Mouse (Mus musculus): ENCODE data around the gene Fras1.

Fras1 gene

DNA sequence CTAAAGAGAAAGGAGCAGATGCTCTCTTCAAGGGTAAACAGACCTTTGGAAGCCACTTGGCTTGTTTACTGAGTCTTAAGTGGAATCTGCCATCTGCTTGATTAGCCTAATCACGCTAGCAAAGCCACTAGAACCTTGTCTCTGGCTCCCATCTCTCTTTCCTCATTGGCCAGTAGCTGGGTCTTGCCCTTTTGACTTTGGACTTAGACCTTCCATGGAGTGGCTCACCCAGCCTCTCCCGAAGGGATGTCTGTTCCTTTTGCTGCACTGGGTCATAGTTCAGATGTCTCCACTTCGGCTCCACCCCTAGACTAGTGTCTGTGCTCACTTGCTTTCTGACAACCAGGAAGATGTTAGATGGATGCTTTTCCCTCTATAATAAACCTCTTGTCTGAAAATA is 28.8 kb downstream of the Fras1 start:
- no peak for DNase-seq (ENCODE audit: low read depth, low spot score)

DNA sequence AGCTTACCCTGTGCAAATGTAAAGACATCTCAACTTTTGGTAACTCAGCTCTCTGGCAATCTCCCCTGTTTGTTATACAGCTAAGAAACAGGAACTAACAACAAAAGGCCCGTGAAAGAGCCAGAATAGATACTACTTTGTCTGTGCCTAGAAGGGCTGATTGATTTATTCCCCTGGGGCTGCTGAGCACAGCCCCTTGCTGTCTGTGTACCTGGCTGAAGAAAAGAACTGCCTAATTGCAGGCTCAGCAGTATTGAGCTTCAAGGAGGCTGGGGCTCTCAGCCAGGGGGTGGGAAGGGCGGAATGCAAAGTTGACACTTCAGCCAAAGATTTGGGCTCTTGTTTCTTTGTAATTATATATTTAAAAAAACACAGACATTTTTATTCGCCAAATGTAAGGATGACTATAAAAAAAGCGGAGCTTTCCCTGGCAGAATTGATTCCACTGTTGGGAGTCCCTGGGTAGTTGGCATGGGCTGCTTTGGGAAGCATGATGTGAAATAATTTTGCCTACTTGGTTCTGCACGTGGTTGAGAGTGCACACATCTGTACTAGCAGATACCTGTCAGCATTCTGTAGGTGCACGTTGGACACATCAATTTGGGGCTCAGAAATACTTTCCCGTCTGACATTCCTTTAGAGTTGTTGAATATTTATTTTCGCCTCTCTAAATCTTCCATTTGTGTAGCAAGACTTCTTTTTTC is 31.5 kb downstream of the Fras1 start:
- DNase-seq (ENCODE audit: low read depth, low spot score): no peak

DNA sequence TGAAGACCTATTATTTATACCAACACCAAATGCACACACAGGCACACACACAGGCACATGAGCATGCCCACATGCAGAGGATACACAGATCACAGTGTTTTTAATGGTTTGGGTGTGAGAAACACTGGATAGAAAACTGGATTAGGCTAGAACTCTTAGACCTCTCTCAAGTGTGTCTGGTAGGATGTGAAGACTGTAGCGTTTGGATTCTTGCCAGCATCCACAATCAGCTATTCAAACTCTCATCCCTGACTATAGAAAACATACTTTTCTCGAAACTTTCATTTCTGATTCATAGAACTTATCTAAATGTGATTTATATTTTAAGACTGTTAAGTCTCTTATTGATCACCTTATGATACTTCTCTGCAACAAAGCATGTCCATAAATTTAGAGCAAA is 34.5 kb downstream of the Fras1 start:
- no peak for DNase-seq (ENCODE audit: low read depth, low spot score)

DNA sequence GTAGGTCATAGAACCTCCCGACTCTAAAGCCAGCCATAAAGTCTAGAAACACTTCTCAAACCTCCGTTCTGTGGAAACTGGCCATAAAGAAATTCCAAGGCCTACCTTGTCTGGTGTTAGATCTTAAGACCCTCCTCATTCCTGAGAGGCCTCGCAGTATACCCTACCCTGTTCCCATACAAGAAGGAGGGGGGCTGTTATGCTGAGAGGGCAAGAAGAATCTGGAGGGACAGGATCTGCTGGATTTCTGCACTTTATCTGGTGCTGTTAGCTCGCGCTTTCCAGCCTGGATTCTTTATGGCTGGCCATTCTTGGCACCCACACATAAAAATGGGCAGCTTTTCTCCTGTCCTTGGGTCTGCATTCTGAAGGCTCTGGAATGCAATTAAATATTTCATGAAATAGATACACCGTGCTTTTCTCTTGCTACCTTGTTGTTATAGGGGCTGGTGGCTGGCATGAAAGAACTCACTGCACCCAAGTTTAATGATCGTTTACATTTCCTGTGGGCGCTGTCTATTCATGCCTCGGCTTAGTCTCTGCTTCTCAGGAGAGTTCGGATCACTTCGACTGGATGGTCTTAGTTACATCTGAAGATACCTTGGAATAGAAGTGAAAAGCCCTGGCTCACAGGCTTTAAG is 39.1 kb downstream of the Fras1 start:
- no peak for DNase-seq (ENCODE audit: low read depth, low spot score)

DNA sequence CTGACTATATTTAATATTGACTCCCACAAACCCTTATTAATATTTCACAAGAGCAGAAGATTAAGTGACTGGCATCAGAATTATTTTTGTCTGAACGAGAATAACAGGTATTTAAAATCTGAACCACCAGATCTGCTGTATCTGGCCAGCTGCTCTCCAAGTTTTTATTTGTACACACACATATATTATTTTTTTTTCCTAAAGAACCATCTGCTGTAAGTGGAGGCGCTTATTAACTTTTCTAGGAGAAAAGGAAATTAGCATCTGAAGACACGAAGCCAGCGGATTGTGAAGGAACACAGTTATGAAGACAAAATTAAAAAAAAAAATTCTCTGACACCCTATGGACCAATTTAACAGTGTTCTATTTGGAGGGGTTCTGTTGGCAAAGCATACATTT is 43.4 kb downstream of the Fras1 start:
- no peak for DNase-seq (ENCODE audit: low read depth, low spot score)

DNA sequence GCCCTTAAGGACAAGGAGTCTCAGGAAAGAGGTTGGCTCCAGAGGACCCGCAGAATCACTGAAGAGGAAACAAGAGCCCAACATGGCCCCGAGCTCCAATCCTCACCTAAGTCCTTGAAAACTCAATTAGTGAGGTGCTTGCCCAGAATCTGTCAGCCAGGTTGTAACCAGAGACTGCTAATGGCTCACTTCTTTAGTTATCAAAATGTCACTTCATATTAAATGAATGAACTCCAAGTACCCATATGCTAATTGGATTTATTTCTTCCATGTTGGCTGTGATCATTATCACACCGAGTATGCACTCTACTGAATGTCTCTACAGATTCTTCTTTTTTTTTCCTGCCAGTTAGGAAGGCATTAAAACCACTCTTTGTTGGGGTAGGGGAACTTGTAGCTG is 47.8 kb downstream of the Fras1 start:
- no peak for DNase-seq (ENCODE audit: low read depth, low spot score)

DNA sequence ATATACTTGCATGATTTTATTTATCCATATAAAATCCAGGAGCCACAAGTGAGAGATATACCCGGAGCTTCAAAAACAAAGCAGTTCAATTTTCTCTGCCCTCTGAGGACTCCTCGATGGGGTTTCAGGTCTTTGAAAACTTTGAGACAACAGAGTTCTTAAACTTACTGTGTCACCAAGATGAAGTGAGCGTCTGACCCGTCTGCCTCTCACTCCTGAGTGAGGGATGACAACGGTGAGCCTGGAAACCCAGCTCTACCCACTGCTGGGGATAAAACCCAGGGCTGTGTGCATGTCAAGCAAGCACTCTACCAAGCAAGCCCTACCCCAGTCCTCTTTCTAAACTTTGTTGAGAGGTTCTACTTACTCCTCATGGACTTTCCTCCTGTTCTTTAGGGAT is 49.0 kb downstream of the Fras1 start:
- DNase-seq (ENCODE audit: low read depth, low spot score): no peak

DNA sequence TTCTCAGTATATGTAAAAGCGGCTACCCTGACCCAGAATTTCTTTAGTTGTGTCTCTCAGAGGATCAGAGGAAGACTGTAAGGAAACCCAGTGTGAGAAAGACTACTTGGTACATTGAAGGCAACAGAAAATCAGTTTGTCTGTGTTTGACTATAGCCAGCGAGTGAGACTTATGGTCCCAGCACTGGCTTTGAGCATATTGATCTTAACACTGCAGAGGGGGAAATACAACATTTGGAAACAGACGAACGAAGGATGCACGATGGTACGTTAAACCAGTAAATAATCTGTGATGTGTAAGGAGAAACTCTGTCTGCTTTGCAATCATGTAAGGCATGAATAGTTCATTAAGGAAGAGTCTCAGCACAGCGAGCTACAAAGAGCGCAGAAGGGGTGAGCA is 51.6 kb downstream of the Fras1 start:
- no peak for DNase-seq (ENCODE audit: low read depth, low spot score)

DNA sequence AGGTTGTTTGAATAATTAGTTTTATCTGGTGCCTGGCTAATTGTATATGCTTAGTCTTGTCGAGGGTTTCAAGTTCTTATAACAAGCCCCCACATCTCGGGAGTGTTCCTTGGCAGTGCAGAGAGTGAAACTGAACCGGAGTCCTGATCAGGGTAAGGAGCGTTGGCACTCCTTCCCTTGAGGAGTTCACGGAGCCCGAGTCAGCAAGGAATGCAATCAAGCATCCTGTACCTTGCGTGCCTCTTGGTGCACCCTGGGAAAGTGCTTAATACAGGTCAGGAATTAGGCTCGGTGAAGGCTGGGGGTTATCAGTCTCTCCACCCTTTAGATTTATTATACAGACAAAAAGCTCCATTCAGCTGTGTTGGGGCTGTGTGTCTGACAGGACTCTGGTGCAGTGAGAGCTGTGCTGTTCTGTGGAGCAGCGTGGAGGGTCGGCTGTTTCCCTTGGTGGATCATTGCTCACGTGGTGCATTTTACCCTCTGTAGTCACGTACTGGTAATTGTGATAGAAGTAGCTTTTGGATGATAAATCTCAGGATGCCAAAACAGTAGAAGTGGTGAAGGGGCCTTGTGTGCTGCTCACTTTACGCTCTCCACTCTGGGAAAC is 55.9 kb downstream of the Fras1 start:
- DNase-seq (ENCODE audit: low read depth, low spot score): no peak

DNA sequence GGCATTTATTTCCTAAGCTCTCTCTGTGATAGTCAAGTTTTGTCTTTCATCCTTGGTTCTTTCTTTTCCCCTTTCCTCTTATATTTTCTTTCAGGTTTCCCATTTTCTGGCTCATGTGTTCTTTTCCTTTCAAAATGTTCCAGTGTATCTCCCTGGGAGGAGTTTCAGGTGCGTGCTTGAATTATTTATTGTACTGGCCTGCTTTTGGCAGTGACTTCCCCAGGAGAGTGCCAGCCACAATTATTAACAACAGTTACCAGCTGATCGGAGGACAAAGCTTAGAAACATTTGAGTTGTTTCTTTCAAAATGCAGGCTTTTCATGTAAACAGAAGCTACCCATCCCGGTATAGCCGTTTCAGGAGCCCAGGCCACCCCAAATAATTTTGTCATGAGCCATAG is 64.1 kb downstream of the Fras1 start:
- DNase-seq (ENCODE audit: low read depth, low spot score): no peak

DNA sequence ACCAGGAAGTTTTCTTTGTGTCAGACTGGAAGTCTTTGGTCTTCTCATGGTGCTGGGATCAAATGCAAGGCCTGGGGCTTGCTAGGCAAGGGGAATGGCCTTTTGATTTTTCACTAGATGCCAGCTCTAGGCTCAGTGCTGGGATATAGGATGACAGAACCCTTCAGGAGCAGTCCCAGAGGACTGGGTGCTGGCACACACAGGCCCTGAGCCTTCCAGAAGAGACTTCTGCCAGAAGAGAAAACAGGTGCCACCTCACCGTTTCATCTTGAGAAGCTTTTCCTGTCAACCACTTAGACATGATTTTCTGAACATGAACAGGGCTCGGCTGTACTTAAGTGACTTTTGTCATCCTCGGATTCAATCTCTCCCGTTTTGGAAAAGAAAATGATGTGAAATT is 66.1 kb downstream of the Fras1 start:
- no peak for DNase-seq (ENCODE audit: low read depth, low spot score)

DNA sequence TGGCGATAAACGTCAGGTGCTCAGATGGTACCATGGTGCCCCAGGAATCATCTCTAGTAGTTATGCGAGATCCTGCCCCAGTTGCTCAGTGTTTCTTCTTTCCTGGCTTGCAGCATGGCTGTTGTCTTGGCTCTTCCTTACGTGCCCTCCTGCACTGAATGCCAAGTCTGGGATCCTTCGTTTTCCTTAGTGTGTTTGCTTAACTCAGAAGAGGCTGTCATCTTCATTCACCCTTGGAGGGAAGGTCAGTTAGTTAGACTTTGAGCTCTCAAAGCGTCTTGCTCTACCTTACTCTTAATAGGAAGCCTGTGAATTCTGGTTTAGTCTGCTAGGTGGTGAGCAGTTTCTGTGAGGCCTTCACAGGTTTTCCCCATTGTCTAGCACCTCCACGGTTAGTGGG is 73.7 kb downstream of the Fras1 start:
- DNase-seq (ENCODE audit: low read depth, low spot score): no peak

DNA sequence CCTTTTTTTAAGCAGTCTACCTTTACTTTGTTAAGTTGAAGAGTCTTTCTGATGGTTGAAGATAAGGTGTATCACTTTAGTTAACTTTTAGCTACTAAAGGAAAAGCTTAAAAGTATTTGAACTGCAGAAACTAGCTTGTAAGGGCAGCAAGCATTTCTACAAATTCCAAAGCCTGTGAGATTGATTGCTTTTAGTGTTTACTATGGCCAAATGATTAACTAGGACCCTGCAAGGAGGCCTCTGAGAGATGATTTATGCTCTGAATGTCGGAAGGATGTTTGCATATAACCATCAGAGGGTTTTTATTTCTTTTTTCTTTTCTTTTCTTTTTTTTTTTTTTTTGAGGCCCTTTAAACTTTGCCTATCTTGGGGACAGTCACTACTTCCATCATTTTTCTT is 78.3 kb downstream of the Fras1 start:
- DNase-seq (ENCODE audit: low read depth, low spot score): no peak

DNA sequence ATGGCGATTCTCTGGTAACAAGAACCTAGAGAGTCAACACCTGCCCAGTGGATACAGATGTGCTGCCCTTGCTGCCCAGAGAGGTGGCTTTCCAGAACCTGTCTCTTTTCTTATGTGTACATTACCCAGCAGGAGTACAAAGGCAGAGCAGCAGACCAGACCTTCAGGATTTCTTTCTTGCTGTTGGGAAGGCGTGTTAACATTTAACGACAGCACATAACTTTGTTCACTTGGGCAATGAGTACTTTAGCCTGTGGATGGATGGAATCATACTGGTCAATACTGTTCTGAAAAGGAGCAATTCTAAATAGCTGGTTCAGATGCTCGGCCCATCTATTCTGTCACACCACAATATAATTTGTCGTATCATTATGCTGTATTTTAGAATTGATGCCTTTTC is 79.6 kb downstream of the Fras1 start:
- no peak for DNase-seq (ENCODE audit: low read depth, low spot score)

DNA sequence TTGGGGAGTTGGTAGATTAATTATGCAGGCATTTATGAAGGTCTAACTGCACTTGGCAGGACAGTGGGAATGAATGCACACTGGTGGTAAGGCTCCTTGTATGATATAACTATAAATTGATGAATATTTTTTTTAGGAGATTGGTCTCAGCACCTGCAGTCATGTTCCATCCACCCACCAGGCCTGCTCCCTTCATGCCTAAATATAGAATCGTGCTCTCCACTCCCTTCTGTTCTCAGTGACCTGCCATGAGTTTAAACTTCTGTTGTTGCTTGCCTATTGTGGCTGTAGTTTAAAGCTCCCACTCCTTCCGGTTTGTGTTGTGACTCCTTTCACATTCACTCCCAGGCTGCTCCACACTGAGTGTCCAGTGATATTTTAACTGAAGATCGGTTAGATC is 80.7 kb downstream of the Fras1 start:
- DNase-seq (ENCODE audit: low read depth, low spot score): no peak

DNA sequence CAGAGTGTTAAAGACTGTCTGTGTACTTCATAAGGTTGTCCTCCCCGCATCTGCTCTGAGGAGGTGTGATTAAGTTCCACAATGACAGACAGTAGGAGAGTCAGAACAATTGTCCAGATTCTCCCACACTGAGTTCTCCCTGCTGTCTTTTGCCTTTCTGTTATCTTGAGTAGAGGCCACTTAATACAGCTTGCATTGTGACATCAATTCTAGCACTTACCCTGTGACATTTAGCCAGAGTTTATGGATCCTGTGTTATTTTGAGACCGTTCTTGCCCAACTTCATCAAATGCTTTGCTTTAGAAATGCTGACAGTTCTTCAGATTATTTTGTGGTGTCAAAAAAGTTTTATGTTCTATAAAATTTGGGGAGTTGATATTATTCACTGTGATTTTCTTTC is 81.5 kb downstream of the Fras1 start:
- DNase-seq (ENCODE audit: low read depth, low spot score): no peak

DNA sequence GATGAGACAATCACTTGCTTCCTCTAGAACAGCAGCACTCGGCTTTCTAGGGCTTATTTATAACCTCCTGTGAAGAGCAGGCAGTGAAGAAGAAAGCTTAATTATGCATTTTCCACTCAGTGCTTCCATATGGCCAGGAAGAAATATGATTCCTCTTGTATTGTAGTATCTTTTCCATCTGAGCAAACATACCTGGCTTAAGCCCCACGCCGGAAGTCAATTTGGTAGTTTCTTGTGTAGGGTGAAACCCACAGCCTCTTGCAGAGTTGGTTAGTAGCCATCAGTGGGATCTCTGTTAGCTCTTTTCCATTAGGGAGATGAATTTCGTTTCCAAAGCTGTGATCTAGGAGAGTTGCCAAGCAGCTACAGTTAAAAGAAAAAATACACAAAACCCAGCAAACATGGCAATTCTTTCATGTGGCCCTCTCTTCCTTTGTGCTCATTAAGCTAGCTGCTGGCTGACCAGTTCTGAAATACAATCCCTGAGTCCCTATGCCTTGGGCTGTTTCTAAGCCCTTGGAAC is 83.7 kb downstream of the Fras1 start:
- no peak for DNase-seq (ENCODE audit: low read depth, low spot score)

DNA sequence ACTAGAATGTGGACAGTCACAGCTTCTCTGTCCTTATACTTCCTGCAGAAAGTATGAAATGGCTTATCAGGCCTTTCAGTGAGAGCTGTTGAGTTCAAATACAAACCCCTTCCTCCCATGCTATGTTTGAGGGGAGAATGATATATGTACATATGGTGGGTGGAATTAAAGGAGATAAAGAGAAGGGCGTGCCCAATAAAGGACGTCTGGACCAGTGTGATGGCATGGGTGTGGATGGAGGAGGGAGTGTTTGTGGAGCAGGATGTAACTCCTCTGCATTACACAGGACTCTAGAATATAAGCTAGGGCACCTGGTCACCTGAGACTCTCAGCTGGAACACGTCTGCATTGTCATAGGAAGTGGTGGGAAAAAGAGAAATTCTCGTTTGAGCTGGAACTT is 85.8 kb downstream of the Fras1 start:
- DNase-seq (ENCODE audit: low read depth, low spot score): no peak

DNA sequence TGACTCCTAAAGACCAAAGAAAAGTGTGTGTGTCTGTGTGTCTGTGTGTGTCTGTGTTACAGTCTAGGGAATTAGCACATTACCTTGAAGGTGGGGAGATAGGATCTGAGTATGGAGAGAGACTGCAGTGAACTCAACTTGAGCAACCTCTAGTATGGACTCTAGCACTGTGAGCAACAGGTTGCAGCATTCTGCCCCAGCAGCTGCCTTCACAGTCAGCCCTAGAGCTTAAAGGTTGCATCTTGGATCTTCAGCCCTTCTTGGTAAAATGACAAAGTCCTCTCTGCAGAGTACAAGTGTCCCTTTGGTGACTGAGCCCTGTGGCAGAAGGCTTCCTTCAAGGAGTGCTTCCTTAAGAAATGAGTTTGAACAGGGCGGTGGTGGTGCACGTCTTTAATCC is 88.4 kb downstream of the Fras1 start:
- no peak for DNase-seq (ENCODE audit: low read depth, low spot score)

DNA sequence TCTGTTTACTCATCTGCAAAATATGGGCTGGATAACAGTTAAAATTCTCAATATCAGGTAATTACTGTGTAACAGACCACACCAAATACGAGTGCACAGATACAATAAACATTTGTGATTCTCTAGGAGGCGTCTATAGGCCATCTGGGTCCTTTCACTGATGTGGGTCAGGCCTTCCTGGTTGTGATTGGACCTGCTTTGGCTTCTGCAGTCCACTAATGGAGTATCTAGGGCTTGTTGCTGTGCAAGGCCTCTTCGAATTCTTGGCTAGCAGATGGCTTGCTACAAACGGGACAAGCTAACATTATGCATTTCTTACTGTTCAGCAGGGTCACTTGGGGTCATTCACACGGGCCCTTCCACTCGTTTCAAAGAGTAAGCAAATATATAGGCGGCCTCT is 92.7 kb downstream of the Fras1 start:
- DNase-seq (ENCODE audit: low read depth, low spot score): no peak

DNA sequence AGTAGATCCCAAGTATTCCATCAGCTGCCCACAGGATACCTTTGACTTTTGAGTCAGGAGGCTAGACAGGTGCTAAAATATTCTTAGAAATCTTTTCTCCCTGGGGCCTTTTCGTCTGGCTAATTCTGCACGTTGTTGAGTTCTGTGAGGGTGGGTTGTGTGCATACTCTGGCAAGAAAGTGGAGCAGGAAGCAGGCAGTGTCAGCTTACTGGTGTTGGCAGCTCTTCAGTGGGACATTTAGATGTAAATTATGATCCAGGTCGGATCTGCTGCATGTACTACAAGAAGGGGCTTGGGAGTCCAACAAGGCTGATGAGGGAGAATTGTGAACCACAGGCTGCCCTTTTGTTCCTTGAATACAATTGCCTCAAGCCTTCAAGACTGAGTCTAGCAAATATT is 98.2 kb downstream of the Fras1 start:
- no peak for DNase-seq (ENCODE audit: low read depth, low spot score)

DNA sequence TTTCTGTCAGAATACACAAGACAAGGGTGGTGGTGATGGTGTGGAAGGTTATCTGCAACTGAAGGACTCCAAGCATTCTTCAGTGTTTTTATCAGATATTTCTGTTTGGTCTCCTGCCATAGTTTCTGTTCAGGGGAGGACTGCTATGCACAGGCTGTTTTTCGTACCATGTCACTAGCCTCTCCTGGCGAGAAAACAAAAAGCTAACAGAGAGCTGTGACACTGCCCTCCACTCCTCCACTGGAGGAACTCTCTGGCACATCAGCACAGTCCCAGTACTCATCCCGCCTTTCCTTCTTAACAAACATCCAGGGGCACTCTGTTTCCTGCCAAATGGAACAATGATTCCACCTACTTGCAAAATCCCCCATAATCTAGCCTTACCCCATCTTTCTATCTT is 101.7 kb downstream of the Fras1 start:
- no peak for DNase-seq (ENCODE audit: low read depth, low spot score)

DNA sequence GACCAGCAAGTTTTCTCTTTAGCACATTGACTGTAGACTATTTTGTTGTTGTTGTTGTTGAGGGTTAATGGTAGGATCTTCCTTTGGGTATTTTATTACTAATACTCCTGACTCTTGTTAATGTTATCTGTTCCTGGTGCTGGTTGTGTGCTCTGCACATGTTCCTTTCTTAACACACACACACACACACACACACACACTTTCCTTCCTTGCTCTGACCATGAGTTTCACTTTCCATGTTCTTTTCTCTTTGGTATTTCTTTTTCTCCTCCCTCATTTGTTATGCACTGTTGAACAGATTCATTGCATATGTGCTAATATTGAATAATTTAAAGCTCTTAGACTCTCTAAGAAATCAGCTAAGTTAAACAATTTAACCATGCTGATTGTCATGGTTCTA is 105.2 kb downstream of the Fras1 start:
- no peak for DNase-seq (ENCODE audit: low read depth, low spot score)
